Mouse (Mus musculus): ENCODE data around the gene Mrgprh.

Gene Mrgprh

DNA sequence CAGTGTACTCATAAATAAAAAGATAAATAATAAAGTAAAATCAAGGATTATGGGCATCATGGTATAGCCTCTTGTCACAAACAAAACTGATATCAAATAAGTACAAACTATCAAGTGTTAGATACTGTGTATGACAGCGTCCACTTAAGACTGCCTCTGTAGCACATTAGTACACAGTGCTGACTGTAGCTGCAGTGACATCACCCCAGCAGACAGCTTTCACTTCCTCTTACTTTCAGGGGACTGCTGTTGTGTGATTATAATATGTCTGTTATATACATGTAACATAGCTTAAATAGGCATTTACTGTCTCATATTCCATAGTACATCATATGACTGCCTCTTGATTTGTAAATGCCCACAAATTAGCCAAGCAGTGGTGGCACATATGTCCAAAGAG, 45.2 kb downstream of the Mrgprh start:
- no peak for DNase-seq (ENCODE audit: low spot score)

DNA sequence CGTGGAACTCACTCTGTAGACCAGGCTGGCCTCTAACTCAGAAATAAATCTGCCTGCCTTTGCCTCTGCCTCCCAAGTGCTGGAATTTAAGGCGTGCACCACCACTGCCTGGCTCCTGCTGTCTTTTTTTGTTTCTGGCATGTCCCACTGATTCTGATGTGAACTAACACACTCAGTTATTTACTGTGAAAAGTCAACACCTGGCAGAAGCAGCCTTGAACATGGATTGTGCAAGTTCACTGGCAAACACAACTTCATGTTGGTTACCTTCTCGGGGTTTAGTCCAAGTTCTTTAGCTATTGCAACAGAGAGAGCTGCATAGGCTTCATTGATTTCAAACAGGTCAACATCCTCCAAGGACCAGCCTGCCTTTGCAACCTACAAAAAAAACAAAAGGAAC, 49.2 kb downstream of the Mrgprh start:
- DNase-seq (ENCODE audit: low spot score), result no peak

DNA sequence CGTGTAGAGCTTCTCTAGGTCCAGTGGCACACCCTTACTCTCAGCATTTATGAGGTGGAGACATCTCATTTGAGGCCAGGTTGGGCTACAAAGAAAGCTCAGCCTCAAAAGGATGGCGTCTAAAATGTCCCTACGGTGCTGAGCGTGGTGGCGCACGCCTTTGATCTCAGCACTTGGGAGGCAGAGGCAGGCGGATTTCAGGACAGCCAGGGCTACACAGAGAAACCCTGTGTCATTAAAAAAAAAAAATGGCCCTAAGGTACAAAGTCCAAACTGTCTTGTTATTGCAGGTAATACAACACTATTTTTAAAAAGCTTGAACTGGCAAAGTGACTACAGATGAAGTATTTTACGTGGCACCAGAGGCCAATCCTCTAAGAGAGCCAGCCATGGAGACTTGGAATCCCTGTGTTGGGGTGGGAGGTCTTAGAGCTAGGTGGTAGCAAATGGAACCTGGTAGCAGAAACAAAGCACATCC, 49.9 kb downstream of the Mrgprh start:
- DNase-seq (ENCODE audit: low spot score), result no peak
